17 mouse cellular contexts compared by ENCODE assay signal in genomic region chr15:68707306-68707705, GRCm38 (mm10).
"Had no signal": no experiment of that assay in that cellular context is flagged by ENCODE, and none has a peak within 500 bp of the region (broad histone marks: within the 10 kb centered on the region; RNA-seq: fewer than 3 reads in every experiment).

No protein-coding gene starts in this region.

- H3K9me3 ChIP-seq: liver, embryonic 13.5 days; neural tube, embryonic 12.5 days; neural tube, embryonic 15.5 days had no signal

- H3K36me3 ChIP-seq: liver, embryonic 13.5 days; neural tube, embryonic 12.5 days; neural tube, embryonic 15.5 days had no signal

- H3K4me1 ChIP-seq: liver, embryonic 13.5 days; neural tube, embryonic 12.5 days; neural tube, embryonic 15.5 days had no signal

- DNase-seq: kidney, adult 9 months; kidney, postnatal 14 days; kidney, postnatal 4 days; liver, embryonic 13.5 days; lung, adult 2 months; lung, postnatal 14 days; lung, postnatal 4 days; right cerebral cortex, adult 18-20 months; right cerebral cortex, postnatal 14 days; right cerebral cortex, postnatal 4 days; thymus, adult 2 months; thymus, postnatal 14 days; thymus, postnatal 4 days had no signal

- H3K4me2 ChIP-seq: liver, embryonic 13.5 days; midbrain, embryonic 11.5 days; neural tube, embryonic 12.5 days; neural tube, embryonic 15.5 days had no signal

- H3K27ac ChIP-seq: liver, embryonic 13.5 days; neural tube, embryonic 12.5 days; neural tube, embryonic 15.5 days; stomach, postnatal 0 days had no signal

- H3K9ac ChIP-seq: liver, embryonic 13.5 days; neural tube, embryonic 12.5 days; neural tube, embryonic 15.5 days had no signal

- H3K27me3 ChIP-seq: liver, embryonic 13.5 days; neural tube, embryonic 12.5 days; neural tube, embryonic 15.5 days had no signal

- H3K4me3 ChIP-seq: liver, embryonic 13.5 days; neural tube, embryonic 12.5 days; neural tube, embryonic 15.5 days had no signal
